Mouse (Mus musculus): ENCODE results near the gene S100a10. TPM values are rescaled to one million over a fixed set of nuclear protein-coding genes. Genes with fewer than 3 reads are reported as not detected.

The S100a10 gene
- polyA plus RNA-seq, 1 experiment from 2014 or later, result 233 TPM

- no peak overlapping the region for H3K4me3 ChIP-seq
- no peaks in the 10 kb centered on the region for H3K36me3 ChIP-seq
- no peak overlapping the region for H3K9ac ChIP-seq
- H3K4me2 ChIP-seq (replicated peaks), result no peak overlapping the region
- H3K27ac ChIP-seq, result no peak overlapping the region
- no peak for ATAC-seq (ENCODE audit: low FRiP score)
- 68% methylated on average over 7 of the region's 7 CpGs for WGBS
- no peaks in the 10 kb centered on the region for H3K27me3 ChIP-seq
- H3K9me3 ChIP-seq (replicated peaks), result no peaks in the 10 kb centered on the region
- 0 out of 2 replicates have a peak, but pooled peaks cover 3% of the 10 kb centered on the region for H3K4me1 ChIP-seq
Observed at GRCm38 (mm10) chr3:93568428-93569040, 13.7 kb downstream of the S100a10 start.

GRCm38 (mm10) chr3:93569046-93569445 is 14.2 kb downstream of the S100a10 start:
- Histone ChIP-seq H3K9me3 (replicated peaks) (no peaks in the 10 kb centered on the region), H3K36me3 (no peaks in the 10 kb centered on the region), H3K9ac (no peak overlapping the region), H3K4me3 (no peak overlapping the region), H3K27ac (no peak overlapping the region), H3K4me1 (0 out of 2 replicates have a peak, but pooled peaks cover 3% of the 10 kb centered on the region), H3K4me2 (replicated peaks) (no peak overlapping the region), H3K27me3 (no peaks in the 10 kb centered on the region)
- ATAC-seq (ENCODE audit: low FRiP score), result no peak
- 62% methylated on average over 2 of the region's 2 CpGs for WGBS

GRCm38 (mm10) chr3:93572058-93572791 is 17.3 kb downstream of the S100a10 start:
- Histone ChIP-seq H3K27me3 (no peaks in the 10 kb centered on the region), H3K9me3 (replicated peaks) (no peaks in the 10 kb centered on the region), H3K9ac (no peak overlapping the region), H3K27ac (no peak overlapping the region), H3K4me1 (0 out of 2 replicates have a peak, but pooled peaks cover 3% of the 10 kb centered on the region), H3K36me3 (no peaks in the 10 kb centered on the region), H3K4me2 (replicated peaks) (no peak overlapping the region), H3K4me3 (no peak overlapping the region)
- no peak for ATAC-seq (ENCODE audit: low FRiP score)
- 69% methylated on average over 5 of the region's 5 CpGs for WGBS

GRCm38 (mm10) chr3:93579317-93580038 is 24.6 kb downstream of the S100a10 start:
- Histone ChIP-seq H3K4me3 (no peak overlapping the region), H3K36me3 (no peaks in the 10 kb centered on the region), H3K9ac (no peak overlapping the region), H3K4me1 (no peaks in the 10 kb centered on the region), H3K4me2 (replicated peaks) (no peak overlapping the region), H3K27me3 (no peaks in the 10 kb centered on the region), H3K27ac (no peak overlapping the region), H3K9me3 (replicated peaks) (no peaks in the 10 kb centered on the region)
- 76% methylated on average over 6 of the region's 6 CpGs for WGBS
- ATAC-seq (ENCODE audit: low FRiP score), result no peak

GRCm38 (mm10) chr3:93580039-93580403 is 25.1 kb downstream of the S100a10 start:
- Histone ChIP-seq H3K4me1 (no peaks in the 10 kb centered on the region), H3K4me3 (no peak overlapping the region), H3K27me3 (no peaks in the 10 kb centered on the region), H3K36me3 (no peaks in the 10 kb centered on the region), H3K4me2 (replicated peaks) (no peak overlapping the region), H3K9ac (no peak overlapping the region), H3K9me3 (replicated peaks) (no peaks in the 10 kb centered on the region), H3K27ac (no peak overlapping the region)
- no peak for ATAC-seq (ENCODE audit: low FRiP score)
- 92% methylated on average over 2 of the region's 2 CpGs for WGBS

GRCm38 (mm10) chr3:93580946-93581345 is 26.1 kb downstream of the S100a10 start:
- WGBS, result 68% methylated on average over 2 of the region's 2 CpGs
- no peak overlapping the region for H3K27ac ChIP-seq
- H3K9me3 ChIP-seq (replicated peaks), result no peaks in the 10 kb centered on the region
- H3K4me1 ChIP-seq, result no peaks in the 10 kb centered on the region
- no peak for ATAC-seq (ENCODE audit: low FRiP score)
- no peak overlapping the region for H3K4me3 ChIP-seq
- H3K4me2 ChIP-seq (replicated peaks), result no peak overlapping the region
- no peaks in the 10 kb centered on the region for H3K36me3 ChIP-seq
- H3K27me3 ChIP-seq, result no peaks in the 10 kb centered on the region
- no peak overlapping the region for H3K9ac ChIP-seq

- Histone ChIP-seq H3K4me2 (replicated peaks) (no peak overlapping the region), H3K27me3 (no peaks in the 10 kb centered on the region), H3K9ac (no peak overlapping the region), H3K9me3 (replicated peaks) (no peaks in the 10 kb centered on the region), H3K4me1 (no peaks in the 10 kb centered on the region), H3K27ac (no peak overlapping the region), H3K36me3 (no peaks in the 10 kb centered on the region), H3K4me3 (no peak overlapping the region)
- no peak for ATAC-seq (ENCODE audit: low FRiP score)
- WGBS, result 91% methylated on average over 4 of the region's 4 CpGs
Observed at GRCm38 (mm10) chr3:93581687-93582086, 26.8 kb downstream of the S100a10 start.

- 83% methylated on average over 2 of the region's 2 CpGs for WGBS
- no peak overlapping the region for H3K27ac ChIP-seq
- no peaks in the 10 kb centered on the region for H3K36me3 ChIP-seq
- no peaks in the 10 kb centered on the region for H3K27me3 ChIP-seq
- no peaks in the 10 kb centered on the region for H3K9me3 ChIP-seq (replicated peaks)
- no peak overlapping the region for H3K9ac ChIP-seq
- no peak overlapping the region for H3K4me3 ChIP-seq
- H3K4me2 ChIP-seq (replicated peaks), result no peak overlapping the region
- no peaks in the 10 kb centered on the region for H3K4me1 ChIP-seq
- no peak for ATAC-seq (ENCODE audit: low FRiP score)
Observed at GRCm38 (mm10) chr3:93583056-93583455, 28.2 kb downstream of the S100a10 start.

GRCm38 (mm10) chr3:93589629-93590028 is 34.7 kb downstream of the S100a10 start:
- no peak overlapping the region for H3K4me3 ChIP-seq
- 92% methylated on average over 5 of the region's 5 CpGs for WGBS

GRCm38 (mm10) chr3:93590256-93590655 is 35.4 kb downstream of the S100a10 start:
- H3K9ac ChIP-seq, result no peak overlapping the region
- ATAC-seq (ENCODE audit: low FRiP score), result no peak
- no peak overlapping the region for H3K4me2 ChIP-seq (replicated peaks)
- 90% methylated on average over 1 of the region's 1 CpGs for WGBS
- no peaks in the 10 kb centered on the region for H3K27me3 ChIP-seq
- no peaks in the 10 kb centered on the region for H3K36me3 ChIP-seq
- H3K9me3 ChIP-seq (replicated peaks), result no peaks in the 10 kb centered on the region
- no peak overlapping the region for H3K4me3 ChIP-seq
- no peak overlapping the region for H3K27ac ChIP-seq
- H3K4me1 ChIP-seq, result no peaks in the 10 kb centered on the region

More at GRCm38 (mm10) chr3:93589629-93590028, 34.7 kb downstream of the S100a10 start:
- Histone ChIP-seq H3K4me2 (replicated peaks) (no peak overlapping the region), H3K36me3 (no peaks in the 10 kb centered on the region), H3K27ac (no peak overlapping the region), H3K9me3 (replicated peaks) (no peaks in the 10 kb centered on the region), H3K4me1 (no peaks in the 10 kb centered on the region), H3K9ac (no peak overlapping the region), H3K27me3 (no peaks in the 10 kb centered on the region)
- no peak for ATAC-seq (ENCODE audit: low FRiP score)

- Histone ChIP-seq H3K27me3 (no peaks in the 10 kb centered on the region), H3K4me1 (peaks cover 2% of the 10 kb centered on the region; the same call in 1 of the 2 replicates), H3K36me3 (no peaks in the 10 kb centered on the region), H3K4me2 (replicated peaks) (no peak overlapping the region), H3K9me3 (replicated peaks) (no peaks in the 10 kb centered on the region), H3K27ac (no peak overlapping the region), H3K4me3 (no peak overlapping the region), H3K9ac (no peak overlapping the region)
- WGBS, result 86% methylated on average over 2 of the region's 2 CpGs
- ATAC-seq (ENCODE audit: low FRiP score), result no peak
Observed at GRCm38 (mm10) chr3:93592100-93592499, 37.2 kb downstream of the S100a10 start.

GRCm38 (mm10) chr3:93592976-93593375 is 38.1 kb downstream of the S100a10 start:
- Histone ChIP-seq H3K9ac (no peak overlapping the region), H3K9me3 (replicated peaks) (no peaks in the 10 kb centered on the region), H3K36me3 (no peaks in the 10 kb centered on the region), H3K4me1 (peaks cover 5% of the 10 kb centered on the region; the same call in 1 of the 2 replicates), H3K4me2 (replicated peaks) (no peak overlapping the region), H3K27ac (no peak overlapping the region), H3K27me3 (no peaks in the 10 kb centered on the region), H3K4me3 (no peak overlapping the region)
- 79% methylated on average over 4 of the region's 4 CpGs for WGBS
- ATAC-seq (ENCODE audit: low FRiP score), result no peak

All from hindbrain, embryonic 12.5 days (tissue).